Mouse (Mus musculus) G1E (cell line): ENCODE results near the gene Lmna.

ENCODE experiments used
- CTCF ChIP-seq: IDR thresholded peaks from 2 replicates; pipeline ENCODE4 v1.5.1; 2012; ENCODE audit warnings: low read depth, low read length, inconsistent platforms, mixed read lengths
- TAL1 ChIP-seq: conservative IDR thresholded peaks from 2 replicates; pipeline ENCODE4 v1.6.1; 2012; ENCODE audit warnings: low read depth, low read length, inconsistent platforms, mixed read lengths

DNA sequence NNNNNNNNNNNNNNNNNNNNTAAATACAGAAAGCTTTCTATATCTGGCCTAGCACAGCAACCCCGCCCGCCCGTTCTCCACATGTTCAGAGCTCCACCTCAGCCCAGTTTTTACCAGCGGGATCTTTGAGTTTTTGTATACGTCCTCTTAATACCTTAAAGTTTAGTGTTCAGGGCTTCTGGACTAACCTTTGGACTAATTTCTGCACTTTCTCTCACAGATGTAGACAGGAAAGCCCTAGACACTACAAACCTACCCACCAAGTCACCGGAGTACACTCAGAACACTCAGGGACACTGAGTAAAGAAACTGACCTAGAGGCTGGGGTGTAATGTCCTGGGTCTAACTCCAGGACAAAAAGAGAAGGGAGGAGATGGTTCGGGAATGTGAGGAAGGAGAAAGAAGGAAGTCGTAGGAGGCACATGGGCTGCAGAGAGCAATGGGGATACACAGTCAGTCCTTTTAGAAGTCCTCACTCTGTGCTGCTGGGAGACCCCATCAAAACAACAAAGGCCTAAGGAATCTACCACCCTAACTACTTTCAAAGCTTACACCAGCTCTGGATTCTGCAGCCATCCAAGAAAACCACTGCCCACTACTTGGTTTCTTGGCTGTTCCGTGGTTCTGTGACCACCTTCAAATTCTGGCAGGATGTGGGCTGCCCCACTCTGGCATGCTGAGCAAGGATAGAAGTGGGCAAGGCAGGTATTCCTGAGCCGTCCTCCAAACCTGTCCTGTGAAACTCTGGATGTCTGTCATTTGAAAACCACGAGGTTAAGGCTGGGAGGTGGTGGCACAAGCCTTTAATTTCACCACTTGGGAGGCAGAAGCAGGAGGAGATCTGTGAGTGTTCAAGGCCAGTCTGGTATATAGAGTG lies 15.8 kb downstream of the Lmna start:
- TF ChIP-seq CTCF, result no peak
- TF ChIP-seq TAL1, result no peak
